Mouse (Mus musculus): Measurements from ENCODE around the gene Alg14.

DNA sequence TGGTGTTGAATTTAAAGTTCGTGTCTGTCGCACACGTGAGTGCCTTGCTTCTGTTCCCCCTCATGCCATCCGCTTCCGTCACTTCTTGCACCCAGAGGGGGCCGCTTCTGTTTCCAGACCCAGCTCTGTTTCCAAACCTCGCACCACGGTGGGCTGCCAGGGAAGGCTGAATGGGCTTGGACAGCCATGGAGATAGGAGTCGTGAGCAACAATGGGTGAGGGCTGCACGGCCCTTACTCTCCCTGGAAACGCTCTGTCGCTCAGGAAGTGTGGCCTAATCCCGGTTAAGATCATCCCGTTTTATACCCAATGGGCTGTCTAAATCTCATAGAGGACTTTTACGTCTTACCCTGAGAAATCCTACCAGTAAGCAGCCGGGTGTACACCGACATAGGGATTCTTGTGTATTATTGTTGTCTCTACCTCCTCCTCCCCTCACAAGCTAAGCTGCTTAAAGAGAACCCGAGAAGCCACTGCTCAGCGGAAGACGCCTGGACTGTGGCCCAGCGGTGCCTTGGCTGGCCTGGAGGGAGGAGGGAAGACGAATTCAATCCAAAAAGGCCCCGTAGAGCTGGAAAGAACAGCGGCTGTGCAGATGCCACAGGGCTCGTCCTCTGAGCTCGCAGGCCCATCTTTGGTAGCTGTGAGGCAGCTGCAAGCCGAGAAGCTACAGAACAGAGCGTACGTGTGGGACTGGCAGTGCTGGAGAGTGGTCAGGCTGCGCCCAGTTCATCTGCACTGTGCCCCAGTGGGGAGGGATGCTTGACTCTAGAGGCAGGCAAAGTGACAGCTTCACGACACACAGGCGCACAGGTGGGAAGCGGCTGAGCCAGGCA lies 58.0 kb downstream of the Alg14 start:
- TF ChIP-seq POLR2A (IDR thresholded peaks at IDR 0.05; ENCODE audit: low read depth, low read length) (no peak), CTCF (IDR thresholded peaks at IDR 0.05; ENCODE audit: extremely low read depth, insufficient read length, insufficient replicate concordance, low read depth, low read length) (no peak)

All from small intestine, adult 2 months (tissue).